Mouse (Mus musculus): ENCODE results near the gene Nuak1.

DNA sequence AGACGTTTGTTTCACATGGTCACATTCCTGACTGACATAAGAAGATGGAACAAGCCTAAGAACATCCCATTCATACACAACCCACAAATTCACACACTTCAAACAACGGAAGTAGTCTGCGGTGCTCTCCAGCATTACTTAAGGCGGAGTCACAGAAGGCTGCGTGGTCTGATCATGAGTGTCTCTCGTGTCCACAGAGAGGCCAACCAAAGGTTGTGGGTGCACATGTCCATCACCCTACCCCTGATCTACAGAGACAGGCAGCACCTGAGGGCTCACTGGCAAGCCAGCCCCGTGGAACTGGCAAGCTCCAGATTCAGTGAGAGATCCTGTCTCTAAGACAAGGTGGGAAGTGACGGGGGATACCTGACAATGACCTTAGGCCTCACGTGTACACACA, 47.0 kb downstream of the Nuak1 start:
- TF ChIP-seq CTCF (IDR thresholded peaks at IDR 0.05; ENCODE audit: low read depth): no peak
- no peak for TF ChIP-seq EP300 (IDR thresholded peaks at IDR 0.05; ENCODE audit: low read depth)
